Mouse (Mus musculus): ENCODE results near the gene Arid5b. TPM values are rescaled to one million over a fixed set of nuclear protein-coding genes. Genes with fewer than 3 reads are reported as not detected.

Arid5b gene
- polyA plus RNA-seq, 1 experiment from 2014 or later: 42.9 TPM

GRCm38 (mm10) chr10:68276350-68276975, 2.1 kb downstream of the Arid5b start:
- H3K9me3 ChIP-seq (ENCODE audit: control insufficient read depth, low read length): no peaks in the 10 kb centered on the region
- peak overlapping the region; percentile 59 for H3K4me3 ChIP-seq (ENCODE audit: low read length)
- peaks cover 12% of the 10 kb centered on the region; the same call in 1 of the 2 replicates for H3K4me1 ChIP-seq (ENCODE audit: control insufficient read depth, insufficient read depth, low read length)
- peak overlapping the region; percentile 94 for H3K27ac ChIP-seq (ENCODE audit: low read depth, low read length)
- H3K9ac ChIP-seq (ENCODE audit: low read depth, low read length): peak overlapping the region; percentile 75
- WGBS: under 1% methylated on average over 28 of the region's 29 CpGs
- no peaks in the 10 kb centered on the region for H3K27me3 ChIP-seq (ENCODE audit: control insufficient read depth, insufficient read depth, low read length)
- ATAC-seq (ENCODE audit: low FRiP score, low TSS enrichment): peak; percentile 88
- H3K4me2 ChIP-seq (replicated peaks; ENCODE audit: low read depth, low read length): peak overlapping the region; percentile 94
- H3K36me3 ChIP-seq (ENCODE audit: control insufficient read depth, insufficient read depth, low read length): 0 out of 2 replicates have a peak, but pooled peaks cover 3% of the 10 kb centered on the region

- Histone ChIP-seq H3K9ac (ENCODE audit: low read depth, low read length) (peak overlapping the region; percentile 75; the same call in 1 of the 2 replicates), H3K27ac (ENCODE audit: low read depth, low read length) (peak overlapping the region; percentile 94; the same call in 1 of the 2 replicates)
Observed at GRCm38 (mm10) chr10:68274900-68275760, 3.4 kb downstream of the Arid5b start.

GRCm38 (mm10) chr10:68269789-68270188, 8.8 kb downstream of the Arid5b start:
- no peak overlapping the region for H3K9ac ChIP-seq (ENCODE audit: low read depth, low read length)
- no peaks in the 10 kb centered on the region for H3K9me3 ChIP-seq (ENCODE audit: control insufficient read depth, low read length)
- 0 out of 2 replicates have a peak, but pooled peaks cover 11% of the 10 kb centered on the region for H3K4me1 ChIP-seq (ENCODE audit: control insufficient read depth, insufficient read depth, low read length)
- 84% methylated on average over 10 of the region's 10 CpGs for WGBS
- no peak overlapping the region for H3K27ac ChIP-seq (ENCODE audit: low read depth, low read length)
- H3K4me3 ChIP-seq (ENCODE audit: low read length): no peak overlapping the region
- no peak for ATAC-seq (ENCODE audit: low FRiP score, low TSS enrichment)
- H3K36me3 ChIP-seq (ENCODE audit: control insufficient read depth, insufficient read depth, low read length): peaks cover 12% of the 10 kb centered on the region; the same call in 1 of the 2 replicates
- no peaks in the 10 kb centered on the region for H3K27me3 ChIP-seq (ENCODE audit: control insufficient read depth, insufficient read depth, low read length)
- H3K4me2 ChIP-seq (replicated peaks; ENCODE audit: low read depth, low read length): no peak overlapping the region

More at GRCm38 (mm10) chr10:68274900-68275760, 3.4 kb downstream of the Arid5b start:
- 22% methylated on average over 18 of the region's 18 CpGs for WGBS
- H3K27me3 ChIP-seq (ENCODE audit: control insufficient read depth, insufficient read depth, low read length): no peaks in the 10 kb centered on the region
- H3K4me1 ChIP-seq (ENCODE audit: control insufficient read depth, insufficient read depth, low read length): peaks cover 4% of the 10 kb centered on the region; the same call in 1 of the 2 replicates
- no peaks in the 10 kb centered on the region for H3K9me3 ChIP-seq (ENCODE audit: control insufficient read depth, low read length)
- peak overlapping the region; percentile 59 for H3K4me3 ChIP-seq (ENCODE audit: low read length)
- ATAC-seq (ENCODE audit: low FRiP score, low TSS enrichment): no peak
- peaks cover 9% of the 10 kb centered on the region; the same call in 1 of the 2 replicates for H3K36me3 ChIP-seq (ENCODE audit: control insufficient read depth, insufficient read depth, low read length)
- peak overlapping the region; percentile 94 for H3K4me2 ChIP-seq (replicated peaks; ENCODE audit: low read depth, low read length)

- no peak overlapping the region for H3K27ac ChIP-seq (ENCODE audit: low read depth, low read length)
Observed at GRCm38 (mm10) chr10:68268629-68269028, 9.9 kb downstream of the Arid5b start.

GRCm38 (mm10) chr10:68263969-68264688, 14.4 kb downstream of the Arid5b start:
- peaks cover 11% of the 10 kb centered on the region; the same call in 1 of the 2 replicates for H3K4me1 ChIP-seq (ENCODE audit: control insufficient read depth, insufficient read depth, low read length)
- no peak overlapping the region for H3K4me2 ChIP-seq (replicated peaks; ENCODE audit: low read depth, low read length)
- no peaks in the 10 kb centered on the region for H3K27me3 ChIP-seq (ENCODE audit: control insufficient read depth, insufficient read depth, low read length)
- 84% methylated on average over 10 of the region's 10 CpGs for WGBS
- H3K4me3 ChIP-seq (ENCODE audit: low read length): no peak overlapping the region
- H3K27ac ChIP-seq (ENCODE audit: low read depth, low read length): no peak overlapping the region
- peaks cover 10% of the 10 kb centered on the region; the same call in 1 of the 2 replicates for H3K36me3 ChIP-seq (ENCODE audit: control insufficient read depth, insufficient read depth, low read length)
- no peak for ATAC-seq (ENCODE audit: low FRiP score, low TSS enrichment)
- H3K9me3 ChIP-seq (ENCODE audit: control insufficient read depth, low read length): no peaks in the 10 kb centered on the region
- no peak overlapping the region for H3K9ac ChIP-seq (ENCODE audit: low read depth, low read length)

More at GRCm38 (mm10) chr10:68268629-68269028, 9.9 kb downstream of the Arid5b start:
- Histone ChIP-seq H3K27me3 (ENCODE audit: control insufficient read depth, insufficient read depth, low read length) (no peaks in the 10 kb centered on the region), H3K4me2 (replicated peaks; ENCODE audit: low read depth, low read length) (no peak overlapping the region), H3K9ac (ENCODE audit: low read depth, low read length) (no peak overlapping the region), H3K9me3 (ENCODE audit: control insufficient read depth, low read length) (no peaks in the 10 kb centered on the region), H3K36me3 (ENCODE audit: control insufficient read depth, insufficient read depth, low read length) (peaks cover 9% of the 10 kb centered on the region; the same call in 1 of the 2 replicates), H3K4me1 (ENCODE audit: control insufficient read depth, insufficient read depth, low read length) (0 out of 2 replicates have a peak, but pooled peaks cover 11% of the 10 kb centered on the region), H3K4me3 (ENCODE audit: low read length) (no peak overlapping the region)
- ATAC-seq (ENCODE audit: low FRiP score, low TSS enrichment): peak; percentile 80; the same call in 1 of the 2 replicates
- 66% methylated on average over 5 of the region's 5 CpGs for WGBS

- Histone ChIP-seq H3K27ac (ENCODE audit: low read depth, low read length) (no peak overlapping the region), H3K4me2 (replicated peaks; ENCODE audit: low read depth, low read length) (no peak overlapping the region), H3K27me3 (ENCODE audit: control insufficient read depth, insufficient read depth, low read length) (no peaks in the 10 kb centered on the region), H3K9me3 (ENCODE audit: control insufficient read depth, low read length) (no peaks in the 10 kb centered on the region), H3K9ac (ENCODE audit: low read depth, low read length) (no peak overlapping the region), H3K4me3 (ENCODE audit: low read length) (no peak overlapping the region), H3K36me3 (ENCODE audit: control insufficient read depth, insufficient read depth, low read length) (peaks cover 10% of the 10 kb centered on the region; the same call in 1 of the 2 replicates), H3K4me1 (ENCODE audit: control insufficient read depth, insufficient read depth, low read length) (peaks cover 5% of the 10 kb centered on the region; the same call in 1 of the 2 replicates)
- no peak for ATAC-seq (ENCODE audit: low FRiP score, low TSS enrichment)
- 77% methylated on average over 9 of the region's 9 CpGs for WGBS
Observed at GRCm38 (mm10) chr10:68263296-68263968, 15.1 kb downstream of the Arid5b start.

- 32% methylated on average over 4 of the region's 4 CpGs for WGBS
- no peaks in the 10 kb centered on the region; the same call in 1 of the 2 replicates for H3K4me1 ChIP-seq (ENCODE audit: control insufficient read depth, insufficient read depth, low read length)
- H3K9me3 ChIP-seq (ENCODE audit: control insufficient read depth, low read length): no peaks in the 10 kb centered on the region
- H3K27me3 ChIP-seq (ENCODE audit: control insufficient read depth, insufficient read depth, low read length): no peaks in the 10 kb centered on the region
- no peak overlapping the region for H3K9ac ChIP-seq (ENCODE audit: low read depth, low read length)
- H3K27ac ChIP-seq (ENCODE audit: low read depth, low read length): no peak overlapping the region
- no peak for ATAC-seq (ENCODE audit: low FRiP score, low TSS enrichment)
- H3K4me2 ChIP-seq (replicated peaks; ENCODE audit: low read depth, low read length): no peak overlapping the region
- no peak overlapping the region for H3K4me3 ChIP-seq (ENCODE audit: low read length)
- H3K36me3 ChIP-seq (ENCODE audit: control insufficient read depth, insufficient read depth, low read length): peaks cover 8% of the 10 kb centered on the region; the same call in 1 of the 2 replicates
Observed at GRCm38 (mm10) chr10:68259601-68260000, 18.9 kb downstream of the Arid5b start.

Measured in kidney, embryonic 14.5 days (tissue).